Mouse (Mus musculus) kidney, adult 8-10 months (tissue): Measurements from ENCODE around the gene Nol10.
A peak's percentile ranks its signal among the peaks of the same experiment; 100 is the strongest.

ENCODE experiments used
- DNase-seq, 2 experiments: peaks; one replicate each; pipeline ENCODE4 v3.0.0; 2022

The Nol10 gene

GRCm38 (mm10) chr12:17366981-17367380, 18.7 kb downstream of the Nol10 start:
- DNase-seq: peak; percentile 65 to 81

GRCm38 (mm10) chr12:17369111-17369510, 20.9 kb downstream of the Nol10 start:
- no peak for DNase-seq

DNA sequence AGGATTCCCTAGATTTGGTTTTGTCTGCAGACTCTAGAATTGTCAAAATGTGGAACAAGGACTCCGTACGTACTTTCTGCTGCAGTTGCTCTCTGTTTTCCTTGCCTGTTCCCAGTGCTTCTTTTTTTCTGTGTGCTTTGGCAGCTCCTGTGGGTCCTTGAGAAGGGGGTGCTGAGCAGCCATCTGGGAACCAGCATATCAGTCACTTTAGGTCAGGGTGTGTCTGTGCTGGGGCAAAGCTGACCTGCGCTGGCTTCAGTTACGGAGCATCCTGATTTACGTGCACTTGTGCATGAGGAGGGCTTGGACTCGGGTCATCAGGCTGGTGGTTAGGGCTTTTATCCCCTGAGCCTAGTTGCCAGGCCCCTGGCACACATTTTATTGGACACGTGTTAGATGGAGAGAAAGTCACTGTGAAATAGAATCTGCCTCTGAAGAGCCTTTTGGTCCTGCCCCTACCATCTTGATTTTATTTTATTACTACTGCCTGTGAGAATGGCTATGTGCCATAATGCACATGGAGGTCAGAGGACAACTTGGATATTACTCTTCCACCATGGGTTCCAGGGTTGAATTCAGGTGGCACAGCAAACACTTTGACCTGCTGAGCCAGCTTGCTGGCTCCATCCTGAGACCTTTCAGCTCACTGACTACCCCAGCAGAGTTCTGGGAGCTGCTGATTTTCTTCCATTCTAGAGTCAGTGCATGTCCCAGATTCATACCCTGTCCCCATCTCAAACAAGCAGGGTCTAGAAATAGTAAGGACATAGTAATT, 21.5 kb downstream of the Nol10 start:
- DNase-seq: peak; percentile 49 to 61

GRCm38 (mm10) chr12:17371589-17372235, 23.5 kb downstream of the Nol10 start:
- DNase-seq: peak in 1 of 2 experiments; percentile 53

DNA sequence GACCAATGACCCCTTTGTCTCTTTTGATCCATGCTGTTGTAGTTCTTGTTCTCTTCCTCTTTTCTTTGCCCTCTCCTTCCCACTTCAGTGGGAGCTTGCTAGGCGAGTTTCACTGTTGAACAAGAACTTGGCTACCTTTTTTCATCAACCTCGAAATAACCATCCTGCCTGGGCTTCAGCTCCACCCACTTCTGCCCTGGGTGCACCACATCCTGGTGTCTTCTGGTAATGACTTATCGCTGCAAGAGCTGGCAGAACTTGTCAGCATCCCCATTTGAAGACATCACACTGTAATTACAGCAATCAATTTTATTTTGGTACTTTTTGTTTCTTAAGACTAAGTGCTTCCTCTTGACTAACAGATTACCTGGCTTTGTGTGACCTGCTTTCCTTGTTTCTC, 24.4 kb downstream of the Nol10 start:
- no peak for DNase-seq

DNA sequence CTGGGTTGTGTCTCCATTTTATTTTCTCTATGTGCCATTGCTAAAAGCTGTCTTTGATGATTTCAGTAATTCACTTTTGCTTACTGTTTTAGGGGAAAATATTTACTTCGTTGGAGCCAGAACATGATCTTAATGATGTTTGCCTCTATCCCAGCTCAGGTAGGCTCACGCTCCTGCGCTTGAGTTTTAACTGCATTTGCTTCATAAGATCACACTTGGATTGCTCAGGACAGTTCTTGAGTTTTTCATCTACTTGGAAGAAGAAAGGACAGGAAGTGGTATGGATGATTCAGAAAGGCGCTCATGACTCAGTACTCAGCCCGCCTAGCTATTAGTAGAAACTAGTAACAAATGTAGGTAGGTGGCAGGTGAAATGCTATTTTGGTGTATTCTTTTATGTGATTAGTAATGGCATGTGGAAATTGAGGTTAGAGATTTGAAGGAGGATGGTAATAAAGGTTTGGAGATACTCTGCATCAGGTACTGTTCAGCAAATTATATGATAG, 25.3 kb downstream of the Nol10 start:
- no peak for DNase-seq

- DNase-seq: no peak
Observed at GRCm38 (mm10) chr12:17375243-17375642, 27.0 kb downstream of the Nol10 start.

DNA sequence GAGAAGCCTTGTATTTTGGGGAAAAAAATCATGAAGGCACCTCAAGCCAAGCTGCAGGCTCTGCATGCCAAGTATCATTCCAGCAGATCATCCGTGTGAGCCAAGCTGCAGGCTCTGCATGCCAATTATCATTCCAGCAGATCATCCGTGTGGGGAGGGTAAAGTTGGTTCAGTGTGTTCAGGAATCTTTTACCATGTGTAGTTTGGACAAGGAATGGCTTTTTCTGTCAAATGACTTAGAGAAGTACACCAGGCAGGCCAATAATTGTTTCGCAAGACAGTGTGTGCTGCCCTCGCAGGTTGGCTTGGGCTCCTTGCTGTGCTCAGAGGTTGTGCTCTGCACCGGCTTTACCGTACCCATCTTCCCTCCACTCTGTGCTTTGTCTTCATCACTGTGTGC, 28.3 kb downstream of the Nol10 start:
- DNase-seq: peak; percentile 62 to 71

DNA sequence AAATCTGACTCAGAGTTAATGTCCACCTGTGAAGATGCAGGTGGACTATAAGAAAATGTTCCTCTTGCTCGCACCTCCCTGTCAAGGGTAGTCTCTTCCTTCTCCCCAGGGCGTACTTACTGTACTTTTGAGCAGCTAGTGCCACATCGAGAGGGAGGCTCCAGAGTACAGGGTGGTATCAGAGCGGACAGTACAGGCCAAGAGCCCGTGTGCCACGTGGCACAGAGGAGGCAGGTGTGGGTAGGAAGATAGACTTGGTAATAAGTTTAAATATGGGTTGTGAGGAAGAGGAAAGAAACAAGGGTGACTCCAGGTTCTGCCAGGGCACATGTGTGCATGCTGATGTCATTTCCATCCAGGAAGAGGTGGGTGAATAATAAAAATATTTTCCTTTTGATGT, 32.7 kb downstream of the Nol10 start:
- DNase-seq: no peak

GRCm38 (mm10) chr12:17382759-17383158, 34.5 kb downstream of the Nol10 start:
- no peak for DNase-seq

DNA sequence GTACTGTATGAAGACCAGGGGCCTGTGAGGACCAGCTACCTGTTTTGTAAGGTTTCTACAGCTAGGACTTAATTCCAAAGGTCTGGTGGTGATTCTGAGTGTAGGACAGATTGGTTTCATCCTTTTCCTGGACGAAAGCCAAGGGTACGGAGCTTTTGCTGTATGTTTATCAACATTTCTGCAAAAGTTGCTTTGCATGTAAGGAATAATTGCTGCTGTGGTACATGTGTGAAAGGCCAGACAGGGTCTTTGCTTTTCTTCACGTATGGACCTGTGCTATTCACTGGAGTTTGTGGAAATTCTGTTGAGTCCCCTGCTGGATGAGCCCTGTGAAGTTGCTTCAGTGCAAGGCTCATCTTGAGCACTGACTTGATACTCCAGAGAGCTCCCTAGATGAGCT, 38.6 kb downstream of the Nol10 start:
- DNase-seq: no peak

- no peak for DNase-seq
Observed at GRCm38 (mm10) chr12:17387332-17388135, 39.3 kb downstream of the Nol10 start.

DNA sequence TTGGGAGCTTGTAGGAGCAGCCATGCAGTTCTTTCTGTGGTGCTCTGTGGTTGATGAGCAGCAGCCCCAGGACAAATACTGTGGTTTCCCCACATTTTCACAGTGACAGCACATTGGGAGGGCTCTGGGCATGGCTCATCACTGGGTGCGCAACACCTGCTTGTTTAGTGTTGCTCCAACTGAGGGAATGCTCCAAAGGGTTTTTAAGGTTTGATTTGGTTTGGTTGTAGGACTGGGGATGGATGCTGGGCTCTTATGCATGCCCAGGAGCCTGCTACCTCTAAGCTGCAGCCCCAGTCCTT, 39.8 kb downstream of the Nol10 start:
- no peak for DNase-seq

GRCm38 (mm10) chr12:17390036-17390435, 41.8 kb downstream of the Nol10 start:
- DNase-seq: no peak

GRCm38 (mm10) chr12:17390510-17390909, 42.3 kb downstream of the Nol10 start:
- peak; percentile 14 to 33 for DNase-seq

- DNase-seq: no peak
Observed at GRCm38 (mm10) chr12:17393148-17393547, 44.9 kb downstream of the Nol10 start.

- no peak for DNase-seq
Observed at GRCm38 (mm10) chr12:17397150-17397549, 48.9 kb downstream of the Nol10 start.

DNA sequence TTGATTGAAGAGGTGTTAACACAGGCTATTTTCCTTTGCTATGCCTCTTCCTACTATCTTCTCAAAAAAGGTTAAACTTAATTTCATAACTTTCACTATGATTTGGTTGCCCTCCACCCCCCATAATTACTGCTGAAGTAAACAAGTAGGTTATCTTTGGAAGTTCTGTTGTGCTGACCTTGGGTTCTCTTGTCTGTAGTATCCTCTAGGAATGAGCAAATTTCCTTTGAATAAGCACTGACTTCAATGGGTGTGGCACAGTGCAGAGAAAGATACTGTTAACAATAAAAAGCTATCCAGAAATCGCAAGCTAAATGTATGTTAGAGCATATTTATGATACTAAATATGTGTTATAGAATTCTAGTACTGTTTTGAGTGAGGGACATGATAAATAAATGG, 53.2 kb downstream of the Nol10 start:
- no peak for DNase-seq

DNA sequence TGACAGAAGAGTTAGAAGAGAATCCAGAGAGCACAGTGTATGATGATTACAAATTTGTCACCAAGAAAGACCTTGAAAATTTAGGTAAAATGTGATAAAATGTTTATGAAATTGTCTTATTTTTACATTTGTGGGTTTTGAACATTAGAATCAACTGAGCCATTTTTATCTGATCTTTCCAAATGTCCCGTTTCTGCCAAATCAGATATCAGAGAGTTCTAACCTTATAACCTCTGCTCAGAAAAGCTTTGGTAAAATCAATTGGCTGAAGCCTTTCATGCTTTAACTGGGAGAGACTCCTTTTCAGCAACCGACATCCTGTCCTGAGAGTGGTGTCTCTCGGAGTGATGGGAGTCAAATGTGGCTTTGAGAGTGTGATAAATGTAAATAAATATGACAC, 53.9 kb downstream of the Nol10 start:
- DNase-seq: no peak

DNA sequence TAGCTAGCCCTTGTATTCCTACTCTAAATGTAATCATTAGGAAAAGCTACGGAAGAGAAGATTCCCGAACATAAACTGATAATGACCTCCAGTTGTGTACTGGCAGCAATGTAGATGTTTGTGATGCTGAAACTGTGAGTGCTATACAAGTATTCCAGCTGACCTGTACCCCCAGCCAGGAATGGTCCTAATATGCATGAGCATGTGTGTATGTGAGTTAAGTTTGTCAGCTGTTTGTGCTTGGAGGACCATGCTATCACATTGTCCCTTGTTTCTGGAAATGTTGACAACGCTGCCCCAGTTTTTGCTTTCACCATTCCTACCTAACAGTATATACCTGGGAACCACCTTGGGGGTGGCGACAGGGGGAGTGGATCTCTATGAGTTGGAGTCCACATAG, 55.7 kb downstream of the Nol10 start:
- DNase-seq: no peak

GRCm38 (mm10) chr12:17406825-17407224, 58.6 kb downstream of the Nol10 start:
- no peak for DNase-seq

DNA sequence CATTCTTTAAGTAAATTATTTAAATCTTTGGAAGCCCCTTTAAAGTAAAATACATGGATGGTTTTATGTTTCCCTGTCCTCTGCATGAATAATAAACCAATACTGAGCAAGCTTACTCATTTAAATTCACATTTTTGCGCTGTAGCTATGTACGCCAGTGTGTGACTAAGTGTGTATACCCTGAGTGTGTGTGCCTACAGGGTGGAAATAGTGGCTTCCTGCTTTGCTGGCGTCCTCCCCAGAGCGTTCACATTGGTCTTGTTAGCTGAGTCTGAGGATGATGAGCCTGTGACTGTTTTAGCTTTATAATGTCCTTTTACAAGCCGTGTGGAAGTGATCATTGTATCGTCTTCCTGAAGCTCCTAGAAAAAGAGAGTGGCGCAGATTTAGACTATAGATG, 60.1 kb downstream of the Nol10 start:
- DNase-seq: no peak

DNA sequence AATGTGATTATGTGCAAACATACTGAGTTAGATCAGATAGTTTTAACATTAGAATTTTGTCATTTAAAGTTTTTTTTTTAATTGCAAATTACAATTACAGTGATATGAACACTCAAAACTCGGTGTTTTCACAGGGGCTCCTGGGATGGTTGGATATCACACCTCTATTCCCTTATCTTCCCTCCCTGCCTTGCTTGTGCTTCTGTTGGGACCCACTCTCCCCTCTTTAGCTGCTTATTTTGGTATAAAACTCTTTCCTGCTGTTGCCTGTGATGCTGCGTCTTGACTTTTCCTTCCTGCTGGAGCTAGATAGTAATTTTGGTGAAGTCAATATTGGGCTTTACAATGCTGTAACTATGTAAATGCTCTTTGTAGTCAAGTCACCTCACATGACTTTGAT, 63.0 kb downstream of the Nol10 start:
- no peak for DNase-seq
